Mouse (Mus musculus) heart, embryonic 12.5 days (tissue): ENCODE data around the gene Gm45140. TPM values are rescaled to one million over a fixed set of nuclear protein-coding genes. Genes with fewer than 3 reads are reported as not detected.
A peak's percentile ranks its signal among the peaks of the same experiment; 100 is the strongest.

Experiments used
- ATAC-seq: fragments of 200-750 bp; cut with Nextera tagmentation; 2 replicates; pipeline ENCODE4 v1.8.0; 2017; ENCODE audit warnings: moderate TSS enrichment, moderate library complexity; ENCODE audit not compliant: insufficient number of reproducible peaks, low FRiP score
- H3K27ac ChIP-seq: fragments of 300-500 bp; sonication (generic); 2 replicates; pipeline ENCODE4 v1.5.1; 2016; ENCODE audit warnings: mild to moderate bottlenecking, moderate library complexity; ENCODE audit not compliant: poor library complexity, severe bottlenecking
- H3K27me3 ChIP-seq: fragments of 300-500 bp; sonication (generic); replicated peaks from 2 replicates; pipeline ENCODE4 v1.6.1; 2016; ENCODE audit warnings: mild to moderate bottlenecking, moderate library complexity
- H3K36me3 ChIP-seq: fragments of 300-500 bp; sonication (generic); 2 replicates; pipeline ENCODE4 v1.6.1; 2016; ENCODE audit warnings: mild to moderate bottlenecking, moderate library complexity
- H3K4me1 ChIP-seq: fragments of 300-500 bp; sonication (generic); replicated peaks from 2 replicates; pipeline ENCODE4 v1.6.1; 2016; ENCODE audit warnings: mild to moderate bottlenecking
- H3K4me2 ChIP-seq: fragments of 300-500 bp; sonication (generic); 2 replicates; pipeline ENCODE4 v1.6.1; 2016; ENCODE audit warnings: mild to moderate bottlenecking, moderate library complexity
- H3K4me3 ChIP-seq: fragments of 300-500 bp; sonication (generic); 2 replicates; pipeline ENCODE4 v1.5.1; 2016; ENCODE audit warnings: mild to moderate bottlenecking
- H3K9ac ChIP-seq: fragments of 300-500 bp; sonication (generic); 2 replicates; pipeline ENCODE4 v1.6.1; 2016; ENCODE audit warnings: mild to moderate bottlenecking, moderate library complexity
- H3K9me3 ChIP-seq: fragments of 300-500 bp; sonication (generic); replicated peaks from 2 replicates; pipeline ENCODE4 v1.6.1; 2016; ENCODE audit warnings: mild to moderate bottlenecking, moderate library complexity
- WGBS: fragments of 180-500 bp; shearing (Covaris S2); methylation state at CpG from one replicate; pipeline ENCODE4 v1.1.7; 2016; 5-methylcytosine and 5-hydroxymethylcytosine counted together
- polyA plus RNA-seq: library from polyadenylated mRNA; unstranded; fragments of >200 nt; fragmentation: Nextera tagmentation; extraction: Ambion mirVana; gene quantifications from 2 replicates; pipeline ENCODE4 v1.2.1, GENCODE M21; 2016

Gm45140 gene
- polyA plus RNA-seq, 1 experiment from 2014 or later: 1.9 TPM

- 0 out of 2 replicates have a peak, but pooled peaks cover 8% of the 10 kb centered on the region for H3K27me3 ChIP-seq
- no peak for ATAC-seq
- WGBS: 81% methylated on average over 8 of the region's 8 CpGs
- H3K4me1 ChIP-seq: peaks cover 5% of the 10 kb centered on the region; the same call in 1 of the 2 replicates
- H3K36me3 ChIP-seq: no peaks in the 10 kb centered on the region
- no peak overlapping the region for H3K4me2 ChIP-seq
- H3K9me3 ChIP-seq: no peaks in the 10 kb centered on the region
- H3K4me3 ChIP-seq: no peak overlapping the region
- H3K27ac ChIP-seq: no peak overlapping the region
- no peak overlapping the region for H3K9ac ChIP-seq
Observed at GRCm38 (mm10) chr6:87750184-87750910, 85.2 kb downstream of the Gm45140 start.

GRCm38 (mm10) chr6:87748531-87748930 is 87.1 kb downstream of the Gm45140 start:
- no peak for ATAC-seq
- 63% methylated on average over 6 of the region's 6 CpGs for WGBS

GRCm38 (mm10) chr6:87748078-87748477 is 87.5 kb downstream of the Gm45140 start:
- peaks cover 7% of the 10 kb centered on the region; the same call in 1 of the 2 replicates for H3K4me1 ChIP-seq
- no peaks in the 10 kb centered on the region for H3K36me3 ChIP-seq
- 0 out of 2 replicates have a peak, but pooled peaks cover 8% of the 10 kb centered on the region for H3K27me3 ChIP-seq
- no peak overlapping the region for H3K4me2 ChIP-seq
- H3K9ac ChIP-seq: no peak overlapping the region
- no peak overlapping the region for H3K4me3 ChIP-seq
- 71% methylated on average over 2 of the region's 2 CpGs for WGBS
- no peaks in the 10 kb centered on the region for H3K9me3 ChIP-seq
- no peak overlapping the region for H3K27ac ChIP-seq
- ATAC-seq: no peak

More at GRCm38 (mm10) chr6:87748531-87748930, 87.1 kb downstream of the Gm45140 start:
- no peaks in the 10 kb centered on the region for H3K36me3 ChIP-seq
- H3K27me3 ChIP-seq: 0 out of 2 replicates have a peak, but pooled peaks cover 8% of the 10 kb centered on the region
- no peaks in the 10 kb centered on the region for H3K9me3 ChIP-seq
- H3K27ac ChIP-seq: no peak overlapping the region
- H3K9ac ChIP-seq: no peak overlapping the region
- peaks cover 7% of the 10 kb centered on the region; the same call in 1 of the 2 replicates for H3K4me1 ChIP-seq
- no peak overlapping the region for H3K4me3 ChIP-seq
- H3K4me2 ChIP-seq: no peak overlapping the region

- no peak for ATAC-seq
- Histone ChIP-seq H3K4me3 (no peak overlapping the region), H3K9me3 (no peaks in the 10 kb centered on the region), H3K36me3 (no peaks in the 10 kb centered on the region), H3K9ac (no peak overlapping the region), H3K4me1 (peaks cover 7% of the 10 kb centered on the region; the same call in 1 of the 2 replicates), H3K27ac (no peak overlapping the region), H3K27me3 (0 out of 2 replicates have a peak, but pooled peaks cover 8% of the 10 kb centered on the region), H3K4me2 (no peak overlapping the region)
- 58% methylated on average over 2 of the region's 2 CpGs for WGBS
Observed at GRCm38 (mm10) chr6:87746849-87747248, 88.7 kb downstream of the Gm45140 start.

GRCm38 (mm10) chr6:87746059-87746458 is 89.5 kb downstream of the Gm45140 start:
- Histone ChIP-seq H3K27ac (no peak overlapping the region), H3K4me1 (peaks cover 7% of the 10 kb centered on the region; the same call in 1 of the 2 replicates), H3K36me3 (no peaks in the 10 kb centered on the region), H3K9me3 (no peaks in the 10 kb centered on the region), H3K4me3 (no peak overlapping the region), H3K9ac (no peak overlapping the region), H3K27me3 (0 out of 2 replicates have a peak, but pooled peaks cover 8% of the 10 kb centered on the region), H3K4me2 (no peak overlapping the region)
- 63% methylated on average over 3 of the region's 3 CpGs for WGBS
- no peak for ATAC-seq

- Histone ChIP-seq H3K9me3 (no peaks in the 10 kb centered on the region), H3K9ac (no peak overlapping the region), H3K27me3 (0 out of 2 replicates have a peak, but pooled peaks cover 1% of the 10 kb centered on the region), H3K36me3 (no peaks in the 10 kb centered on the region), H3K4me3 (no peak overlapping the region), H3K4me2 (no peak overlapping the region), H3K27ac (no peak overlapping the region), H3K4me1 (peaks cover 13% of the 10 kb centered on the region)
- no peak for ATAC-seq
- 45% methylated on average over 1 of the region's 1 CpGs for WGBS
Observed at GRCm38 (mm10) chr6:87745301-87745700, 90.3 kb downstream of the Gm45140 start.

- 74% methylated on average over 3 of the region's 3 CpGs for WGBS
- Histone ChIP-seq H3K4me3 (no peak overlapping the region), H3K36me3 (no peaks in the 10 kb centered on the region), H3K9ac (no peak overlapping the region), H3K4me1 (peaks cover 20% of the 10 kb centered on the region), H3K27me3 (no peaks in the 10 kb centered on the region), H3K9me3 (no peaks in the 10 kb centered on the region), H3K4me2 (no peak overlapping the region), H3K27ac (no peak overlapping the region)
- ATAC-seq: no peak
Observed at GRCm38 (mm10) chr6:87744632-87745031, 91.0 kb downstream of the Gm45140 start.

- 69% methylated on average over 5 of the region's 5 CpGs for WGBS
- Histone ChIP-seq H3K36me3 (no peaks in the 10 kb centered on the region), H3K9ac (no peak overlapping the region), H3K4me1 (peaks cover 32% of the 10 kb centered on the region), H3K9me3 (no peaks in the 10 kb centered on the region), H3K4me3 (no peak overlapping the region), H3K27ac (no peak overlapping the region), H3K27me3 (no peaks in the 10 kb centered on the region), H3K4me2 (no peak overlapping the region)
- no peak for ATAC-seq
Observed at GRCm38 (mm10) chr6:87743281-87743680, 92.3 kb downstream of the Gm45140 start.

GRCm38 (mm10) chr6:87742804-87743203 is 92.8 kb downstream of the Gm45140 start:
- 85% methylated on average over 5 of the region's 5 CpGs for WGBS
- peaks cover 37% of the 10 kb centered on the region for H3K4me1 ChIP-seq

GRCm38 (mm10) chr6:87741978-87742377 is 93.6 kb downstream of the Gm45140 start:
- Histone ChIP-seq H3K4me2 (no peak overlapping the region), H3K36me3 (no peaks in the 10 kb centered on the region), H3K9me3 (no peaks in the 10 kb centered on the region), H3K27ac (no peak overlapping the region), H3K27me3 (no peaks in the 10 kb centered on the region), H3K9ac (no peak overlapping the region), H3K4me3 (no peak overlapping the region), H3K4me1 (peaks cover 38% of the 10 kb centered on the region)
- ATAC-seq: no peak
- 68% methylated on average over 8 of the region's 8 CpGs for WGBS

More at GRCm38 (mm10) chr6:87742804-87743203, 92.8 kb downstream of the Gm45140 start:
- H3K36me3 ChIP-seq: no peaks in the 10 kb centered on the region
- no peak overlapping the region for H3K4me2 ChIP-seq
- H3K27ac ChIP-seq: no peak overlapping the region
- H3K4me3 ChIP-seq: no peak overlapping the region
- H3K9ac ChIP-seq: no peak overlapping the region
- no peaks in the 10 kb centered on the region for H3K9me3 ChIP-seq
- H3K27me3 ChIP-seq: no peaks in the 10 kb centered on the region
- no peak for ATAC-seq

- no peaks in the 10 kb centered on the region for H3K36me3 ChIP-seq
- H3K9ac ChIP-seq: no peak overlapping the region
- no peak overlapping the region for H3K4me3 ChIP-seq
- peaks cover 10% of the 10 kb centered on the region; the same call in 1 of the 2 replicates for H3K27me3 ChIP-seq
- H3K27ac ChIP-seq: no peak overlapping the region
- H3K4me2 ChIP-seq: no peak overlapping the region
- peak; percentile 40; the same call in 1 of the 2 replicates for ATAC-seq
- peaks cover 33% of the 10 kb centered on the region for H3K4me1 ChIP-seq
- no peaks in the 10 kb centered on the region for H3K9me3 ChIP-seq
Observed at GRCm38 (mm10) chr6:87740496-87740895, 95.1 kb downstream of the Gm45140 start.
